Mouse (Mus musculus) neural tube, embryonic 14.5 days (tissue): ENCODE results near the gene Vac14. TPM values are rescaled to one million over a fixed set of nuclear protein-coding genes. Genes with fewer than 3 reads are reported as not detected.

Source experiments
- ATAC-seq: fragments of 200-750 bp; cut with Nextera tagmentation; 2 replicates; pipeline ENCODE4 v1.8.0; 2017; ENCODE audit warnings: low read depth, mild to moderate bottlenecking, moderate TSS enrichment, moderate library complexity
- H3K27ac ChIP-seq: fragments of 300-500 bp; sonication (generic); 2 replicates; pipeline ENCODE4 v1.5.1; 2014; ENCODE audit warnings: low read depth, mild to moderate bottlenecking, control low read depth, low read length, moderate library complexity, mixed read lengths
- H3K27me3 ChIP-seq: fragments of 300-500 bp; sonication (generic); 2 replicates; pipeline ENCODE4 v1.6.1; 2014; ENCODE audit warnings: low read length; ENCODE audit not compliant: control insufficient read depth, insufficient read depth
- H3K36me3 ChIP-seq: fragments of 300-500 bp; sonication (generic); 2 replicates; pipeline ENCODE4 v1.6.1; 2014; ENCODE audit warnings: low read length, mixed read lengths; ENCODE audit not compliant: control insufficient read depth, insufficient read depth
- H3K4me1 ChIP-seq: fragments of 300-500 bp; sonication (generic); 2 replicates; pipeline ENCODE4 v1.6.1; 2014; ENCODE audit warnings: low read length; ENCODE audit not compliant: control insufficient read depth, insufficient read depth
- H3K4me2 ChIP-seq: fragments of 300-500 bp; sonication (generic); 2 replicates; pipeline ENCODE4 v1.6.1; 2014; ENCODE audit warnings: mild to moderate bottlenecking, low read depth, low read length, control low read depth
- H3K4me3 ChIP-seq: fragments of 300-500 bp; sonication (generic); 2 replicates; pipeline ENCODE4 v1.5.1; 2014; ENCODE audit warnings: low read depth, low read length, control low read depth, mixed read lengths
- H3K9ac ChIP-seq: fragments of 300-500 bp; sonication (generic); replicated peaks from 2 replicates; pipeline ENCODE4 v1.6.1; 2014; ENCODE audit warnings: low read depth, mild to moderate bottlenecking, control low read depth, low read length, mixed read lengths
- H3K9me3 ChIP-seq: fragments of 300-500 bp; sonication (generic); 2 replicates; pipeline ENCODE4 v1.6.1; 2016; ENCODE audit warnings: low read length; ENCODE audit not compliant: control insufficient read depth
- WGBS: fragments of 180-500 bp; shearing (Covaris S2); extraction: QIAGEN DNeasy Blood & Tissue Kit; methylation state at CpG from one replicate; pipeline ENCODE4 v1.1.7; 2014; 5-methylcytosine and 5-hydroxymethylcytosine counted together
- polyA plus RNA-seq: library from polyadenylated mRNA; unstranded; fragments of >200 nt; fragmentation: Nextera tagmentation; extraction: Ambion mirVana; gene quantifications from 2 replicates; pipeline ENCODE4 v1.2.1, GENCODE M21; 2014

The Vac14 gene
- polyA plus RNA-seq, 1 experiment from 2014 or later = 31.1 TPM

- H3K9ac ChIP-seq = no peak overlapping the region
- H3K27ac ChIP-seq = no peak overlapping the region
- H3K4me1 ChIP-seq = no peaks in the 10 kb centered on the region
- H3K4me3 ChIP-seq = no peak overlapping the region
- no peaks in the 10 kb centered on the region for H3K9me3 ChIP-seq
- no peak for ATAC-seq
- H3K4me2 ChIP-seq = no peak overlapping the region
- no peaks in the 10 kb centered on the region for H3K36me3 ChIP-seq
- no peaks in the 10 kb centered on the region for H3K27me3 ChIP-seq
- 83% methylated on average over 4 of the region's 4 CpGs for WGBS
These were observed 8.0 kb downstream of the Vac14 start for GRCm38 (mm10) chr8:110626431-110626830.

GRCm38 (mm10) chr8:110629245-110630063, 11.1 kb downstream of the Vac14 start:
- ATAC-seq = no peak
- H3K36me3 ChIP-seq = peaks cover 14% of the 10 kb centered on the region
- no peak overlapping the region for H3K27ac ChIP-seq
- H3K4me3 ChIP-seq = no peak overlapping the region
- H3K9ac ChIP-seq = no peak overlapping the region
- no peaks in the 10 kb centered on the region for H3K9me3 ChIP-seq
- no peaks in the 10 kb centered on the region for H3K4me1 ChIP-seq
- H3K4me2 ChIP-seq = no peak overlapping the region
- WGBS = 69% methylated on average over 9 of the region's 9 CpGs
- H3K27me3 ChIP-seq = no peaks in the 10 kb centered on the region

- H3K36me3 ChIP-seq = peaks cover 16% of the 10 kb centered on the region
- H3K9me3 ChIP-seq = no peaks in the 10 kb centered on the region
- no peak overlapping the region for H3K27ac ChIP-seq
- H3K4me1 ChIP-seq = no peaks in the 10 kb centered on the region
- no peak overlapping the region for H3K4me3 ChIP-seq
- H3K27me3 ChIP-seq = no peaks in the 10 kb centered on the region
- WGBS = 92% methylated on average over 3 of the region's 3 CpGs
- H3K9ac ChIP-seq = no peak overlapping the region
- no peak overlapping the region for H3K4me2 ChIP-seq
- no peak for ATAC-seq
These were observed 11.7 kb downstream of the Vac14 start for GRCm38 (mm10) chr8:110630079-110630478.

GRCm38 (mm10) chr8:110630571-110631071, 12.2 kb downstream of the Vac14 start:
- Histone ChIP-seq H3K9me3 (no peaks in the 10 kb centered on the region), H3K27ac (no peak overlapping the region), H3K36me3 (peaks cover 19% of the 10 kb centered on the region), H3K27me3 (no peaks in the 10 kb centered on the region), H3K4me1 (no peaks in the 10 kb centered on the region), H3K4me2 (no peak overlapping the region), H3K4me3 (no peak overlapping the region), H3K9ac (no peak overlapping the region)
- no peak for ATAC-seq
- WGBS = 81% methylated on average over 8 of the region's 8 CpGs

GRCm38 (mm10) chr8:110631201-110631600, 12.8 kb downstream of the Vac14 start:
- no peaks in the 10 kb centered on the region for H3K4me1 ChIP-seq
- H3K27me3 ChIP-seq = no peaks in the 10 kb centered on the region
- no peak overlapping the region for H3K4me2 ChIP-seq
- H3K36me3 ChIP-seq = peaks cover 25% of the 10 kb centered on the region
- ATAC-seq = no peak
- H3K9ac ChIP-seq = no peak overlapping the region
- no peaks in the 10 kb centered on the region for H3K9me3 ChIP-seq
- H3K27ac ChIP-seq = no peak overlapping the region
- no peak overlapping the region for H3K4me3 ChIP-seq
- WGBS = 95% methylated on average over 7 of the region's 7 CpGs

GRCm38 (mm10) chr8:110633814-110634213, 15.4 kb downstream of the Vac14 start:
- Histone ChIP-seq H3K4me2 (no peak overlapping the region), H3K9me3 (no peaks in the 10 kb centered on the region), H3K36me3 (peaks cover 38% of the 10 kb centered on the region), H3K4me3 (no peak overlapping the region), H3K9ac (no peak overlapping the region), H3K27me3 (no peaks in the 10 kb centered on the region), H3K4me1 (no peaks in the 10 kb centered on the region), H3K27ac (no peak overlapping the region)
- WGBS = 92% methylated on average over 3 of the region's 3 CpGs
- ATAC-seq = no peak

GRCm38 (mm10) chr8:110636182-110636581, 17.8 kb downstream of the Vac14 start:
- 92% methylated on average over 6 of the region's 6 CpGs for WGBS
- Histone ChIP-seq H3K36me3 (peaks cover 38% of the 10 kb centered on the region), H3K4me2 (no peak overlapping the region), H3K9me3 (no peaks in the 10 kb centered on the region), H3K4me3 (no peak overlapping the region), H3K27ac (no peak overlapping the region), H3K9ac (no peak overlapping the region), H3K27me3 (no peaks in the 10 kb centered on the region), H3K4me1 (no peaks in the 10 kb centered on the region)
- no peak for ATAC-seq

GRCm38 (mm10) chr8:110642331-110642730, 23.9 kb downstream of the Vac14 start:
- Histone ChIP-seq H3K27ac (no peak overlapping the region), H3K9me3 (no peaks in the 10 kb centered on the region), H3K27me3 (no peaks in the 10 kb centered on the region), H3K9ac (no peak overlapping the region), H3K4me1 (no peaks in the 10 kb centered on the region), H3K4me3 (no peak overlapping the region), H3K36me3 (peaks cover 2% of the 10 kb centered on the region), H3K4me2 (no peak overlapping the region)
- ATAC-seq = no peak
- 87% methylated on average over 5 of the region's 5 CpGs for WGBS

- Histone ChIP-seq H3K27ac (no peak overlapping the region), H3K4me3 (no peak overlapping the region), H3K27me3 (no peaks in the 10 kb centered on the region), H3K4me2 (no peak overlapping the region), H3K9ac (no peak overlapping the region), H3K4me1 (no peaks in the 10 kb centered on the region), H3K36me3 (no peaks in the 10 kb centered on the region; the same call in none of the 2 replicates), H3K9me3 (no peaks in the 10 kb centered on the region)
- 71% methylated on average over 4 of the region's 4 CpGs for WGBS
- ATAC-seq = no peak
These were observed 24.8 kb downstream of the Vac14 start for GRCm38 (mm10) chr8:110643177-110643576.
